Mouse (Mus musculus): ENCODE measurements around the gene Gar1. TPM values are rescaled to one million over a fixed set of nuclear protein-coding genes. Genes with fewer than 3 reads are reported as not detected.

The Gar1 gene
- total RNA-seq (2012; rRNA removed), result 90.7 and 111 TPM in 2 replicates
- total RNA-seq (2014; rRNA removed), result 45.7 and 47.3 TPM in 2 replicates
- 363 and 381 TPM in 2 replicates for polyA plus RNA-seq (2012; ENCODE audit: insufficient read length, low read depth)

DNA sequence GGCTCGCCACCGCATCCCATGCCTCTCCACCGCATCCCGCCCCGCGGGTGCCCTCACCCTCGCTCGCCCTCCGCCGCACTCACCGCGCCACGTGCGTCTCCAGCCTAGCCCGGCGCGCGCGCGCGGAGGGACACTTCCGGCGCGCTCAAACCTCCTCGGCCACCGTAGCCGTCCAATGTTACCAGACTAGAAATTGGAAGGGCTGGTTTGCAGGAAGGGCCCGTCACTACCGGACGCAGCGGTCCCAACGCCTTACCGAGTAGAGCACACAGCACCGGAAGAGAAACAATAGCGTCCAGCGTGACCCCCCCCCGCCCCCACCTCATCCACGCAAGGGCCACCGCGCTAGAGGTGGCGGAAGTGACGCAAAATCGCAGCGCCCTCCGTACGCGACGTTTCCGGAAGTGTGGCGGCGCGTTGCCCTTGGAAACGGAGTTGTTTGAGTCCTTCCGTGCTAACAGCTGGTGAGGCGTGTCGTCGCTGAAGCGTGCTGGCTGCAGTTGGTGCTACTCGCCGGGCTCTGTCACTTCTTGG lies at the start of gene Gar1:
Gene Gar1 (minus strand): TSS at position 362 of the 534 bp plus-strand sequence.
- no peaks in the 10 kb centered on the region for H3K9me3 ChIP-seq (replicated peaks; ENCODE audit: low read length)
- in situ Hi-C loops (cut with MboI; ENCODE audit: low pct_ligation_motif_present, low pct_unique_long_range_greater_than_20kb, low sequenced_read_pairs) (no loop called here), dilution Hi-C loops (cut with MboI; ENCODE audit: extremely low pct_ligation_motif_present, extremely low pct_unique_long_range_greater_than_20kb, low sequenced_read_pairs) (no loop called here)

DNA sequence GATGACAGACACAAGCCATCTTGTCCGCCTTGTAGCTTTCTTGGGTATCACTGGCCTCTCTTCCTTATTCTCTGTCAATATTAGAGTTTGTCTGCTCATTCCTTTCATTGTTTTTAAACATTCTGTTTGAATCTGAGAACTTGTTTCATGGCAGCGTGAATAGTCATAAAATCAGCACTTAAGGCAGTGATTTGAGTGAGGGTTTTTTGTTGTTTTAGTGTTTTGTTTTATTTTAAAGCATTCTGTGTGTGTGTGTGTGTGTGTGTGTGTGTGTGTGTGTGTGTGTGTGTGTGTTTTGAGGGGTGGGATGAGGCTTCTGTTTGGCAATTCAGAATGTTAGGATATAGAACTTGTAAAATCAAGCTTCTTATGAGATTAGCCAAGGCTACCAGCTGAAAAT lies 48.7 kb upstream of the Gar1 start:
- H3K4me2 ChIP-seq (ENCODE audit: insufficient read depth, low read depth, poor library complexity, severe bottlenecking), result peak overlapping the region; percentile 79
- TF ChIP-seq ZKSCAN1 (IDR thresholded peaks at IDR 0.05; ENCODE audit: borderline replicate concordance, low read depth, low read length), result peak; percentile 57; the same call in 1 of the 2 replicates
- no peak for TF ChIP-seq IRF4 (IDR thresholded peaks at IDR 0.05; ENCODE audit: low read depth, low read length)
- no peak for TF ChIP-seq PAX5 (IDR thresholded peaks at IDR 0.05; ENCODE audit: low read length)
- no peak for TF ChIP-seq USF1 (IDR thresholded peaks at IDR 0.05; ENCODE audit: low read depth, low read length)
- TF ChIP-seq KAT2A (IDR thresholded peaks at IDR 0.05; ENCODE audit: insufficient replicate concordance, low read length), result no peak
- no peak for TF ChIP-seq CHD2 (IDR thresholded peaks at IDR 0.05; ENCODE audit: low read length)
- no peaks in the 10 kb centered on the region for H3K9me3 ChIP-seq (replicated peaks; ENCODE audit: low read length)
- peak overlapping the region; percentile 87; the same call in 1 of the 2 replicates for H3K9ac ChIP-seq (ENCODE audit: insufficient read depth, low read depth)
- no peaks in the 10 kb centered on the region for H3K27me3 ChIP-seq (replicated peaks)
- DNase-seq (ENCODE audit: extremely low read depth), result no peak
- no peak overlapping the region for H3K27ac ChIP-seq (ENCODE audit: insufficient read depth, low read depth)
- H3K79me2 ChIP-seq (replicated peaks; ENCODE audit: control insufficient read depth, extremely low read depth, insufficient read depth, poor library complexity, severe bottlenecking), result peaks cover 7% of the 10 kb centered on the region; the same call in 1 of the 2 replicates
- peak overlapping the region in 2 of 3 experiments; percentile 58 to 80 for H3K4me3 ChIP-seq (replicated peaks in 1 of 3; ENCODE audit: low read depth in 2 of 3, low read length in 2 of 3, poor library complexity in 1 of 3)
- in situ Hi-C loops (cut with MboI; ENCODE audit: low pct_ligation_motif_present, low pct_unique_long_range_greater_than_20kb, low sequenced_read_pairs), result no loop called here
- dilution Hi-C loops (cut with MboI; ENCODE audit: extremely low pct_ligation_motif_present, extremely low pct_unique_long_range_greater_than_20kb, low sequenced_read_pairs), result no loop called here
- H3K36me3 ChIP-seq (replicated peaks in 1 of 2; ENCODE audit: control insufficient read depth in 1 of 2, insufficient read depth in 1 of 2, low read length in 1 of 2), result peaks cover 0 to 16% of the 10 kb centered on the region in 2 experiments
- peaks cover 19 to 46% of the 10 kb centered on the region in 2 experiments; a peak in 3 of 4 replicates for H3K4me1 ChIP-seq (ENCODE audit: control insufficient read depth in 1 of 2, insufficient read depth in 2 of 2)

More for the DNA sequence above, at the start of gene Gar1:
- peak within 1 kb of the TSS; percentile 96 for H3K4me2 ChIP-seq (ENCODE audit: insufficient read depth, low read depth, poor library complexity, severe bottlenecking)
- H3K9ac ChIP-seq (ENCODE audit: insufficient read depth, low read depth), result peak within 1 kb of the TSS; percentile 80
- H3K27ac ChIP-seq (ENCODE audit: insufficient read depth, low read depth), result peak within 1 kb of the TSS; percentile 78
- H3K4me1 ChIP-seq (ENCODE audit: control insufficient read depth in 1 of 2, insufficient read depth in 2 of 2), result peaks cover 14 to 37% of the 10 kb centered on the region in 2 experiments
- H3K36me3 ChIP-seq (replicated peaks in 1 of 2; ENCODE audit: control insufficient read depth in 1 of 2, insufficient read depth in 1 of 2, low read length in 1 of 2), result peaks cover 17 to 35% of the 10 kb centered on the region in 2 experiments
- DNase-seq (ENCODE audit: extremely low read depth), result peak; percentile 98
- peak within 1 kb of the TSS; percentile 80 to 99 (median 91) for H3K4me3 ChIP-seq (replicated peaks in 1 of 3; ENCODE audit: low read depth in 2 of 3, low read length in 2 of 3, poor library complexity in 1 of 3)
- TF ChIP-seq RCOR1 (conservative IDR thresholded peaks at IDR 0.05; ENCODE audit: low read depth, low read length) (no peak), USF2 (conservative IDR thresholded peaks at IDR 0.05; ENCODE audit: low read depth, low read length) (no peak), MXI1 (IDR thresholded peaks at IDR 0.05; ENCODE audit: low read depth, low read length) (peak; percentile 100), TBP (conservative IDR thresholded peaks at IDR 0.05; ENCODE audit: low read depth, low read length) (no peak), CTCF (conservative IDR thresholded peaks at IDR 0.05 in 1 of 2, IDR thresholded peaks at IDR 0.05 in 1 of 2; ENCODE audit: low read depth in 2 of 2, low read length in 2 of 2) (no peak), SIN3A (IDR thresholded peaks at IDR 0.05; ENCODE audit: low read length) (peak; percentile 100), MYC (IDR thresholded peaks at IDR 0.05; ENCODE audit: low read depth, low read length) (peak; percentile 97), IRF4 (IDR thresholded peaks at IDR 0.05; ENCODE audit: low read depth, low read length) (no peak), NRF1 (IDR thresholded peaks at IDR 0.05; ENCODE audit: low read depth, low read length) (peak; percentile 76), MEF2A (IDR thresholded peaks at IDR 0.05; ENCODE audit: borderline replicate concordance, low read depth, low read length) (peak; percentile 74; the same call in 1 of the 2 replicates), POLR2A (IDR thresholded peaks at IDR 0.05; ENCODE audit: low read depth, low read length) (peak; percentile 79), ELF1 (IDR thresholded peaks at IDR 0.05; ENCODE audit: low read depth, low read length) (peak; percentile 96), ZNF384 (IDR thresholded peaks at IDR 0.05; ENCODE audit: low read depth, low read length) (no peak), GABPA (IDR thresholded peaks at IDR 0.05; ENCODE audit: insufficient replicate concordance, low read depth, low read length) (peak; percentile 26; the same call in 1 of the 2 replicates), TCF12 (IDR thresholded peaks at IDR 0.05; ENCODE audit: low read depth, low read length) (peak; percentile 71), RAD21 (IDR thresholded peaks at IDR 0.05; ENCODE audit: low read depth, low read length) (no peak), EP300 (IDR thresholded peaks at IDR 0.05; ENCODE audit: low read length) (no peak), POLR2AphosphoS2 (IDR thresholded peaks at IDR 0.05; ENCODE audit: low read depth, low read length) (peak; percentile 58; the same call in 1 of the 2 replicates), CHD1 (IDR thresholded peaks at IDR 0.05; ENCODE audit: low read depth, low read length) (no peak), MAX (IDR thresholded peaks at IDR 0.05; ENCODE audit: low read length) (peak; percentile 96; the same call in 1 of the 2 replicates), E2F4 (IDR thresholded peaks at IDR 0.05; ENCODE audit: insufficient replicate concordance, low read depth, low read length) (no peak), ZKSCAN1 (IDR thresholded peaks at IDR 0.05; ENCODE audit: borderline replicate concordance, low read depth, low read length) (no peak), USF1 (IDR thresholded peaks at IDR 0.05; ENCODE audit: low read depth, low read length) (peak; percentile 18; the same call in 1 of the 2 replicates), PAX5 (IDR thresholded peaks at IDR 0.05; ENCODE audit: low read length) (no peak), ETS1 (conservative IDR thresholded peaks at IDR 0.05; ENCODE audit: low read depth, low read length) (peak; percentile 67), ZC3H11A (IDR thresholded peaks at IDR 0.05; ENCODE audit: low read depth, low read length) (no peak), ZMIZ1 (IDR thresholded peaks at IDR 0.05; ENCODE audit: low read depth, low read length) (no peak), SMC3 (IDR thresholded peaks at IDR 0.05; ENCODE audit: low read depth, low read length) (no peak), UBTF (IDR thresholded peaks at IDR 0.05; ENCODE audit: low read depth, low read length) (no peak), BHLHE40 (IDR thresholded peaks at IDR 0.05; ENCODE audit: low read depth, low read length) (peak; percentile 74), HCFC1 (IDR thresholded peaks at IDR 0.05; ENCODE audit: low read depth, low read length) (peak; percentile 92), MAZ (IDR thresholded peaks at IDR 0.05; ENCODE audit: low read depth, low read length) (no peak), CHD2 (IDR thresholded peaks at IDR 0.05; ENCODE audit: low read length) (peak; percentile 87; the same call in 1 of the 2 replicates), JUND (conservative IDR thresholded peaks at IDR 0.05; ENCODE audit: low read depth, low read length) (no peak), KAT2A (IDR thresholded peaks at IDR 0.05; ENCODE audit: insufficient replicate concordance, low read length) (peak; percentile 89; the same call in 1 of the 2 replicates), NELFE (IDR thresholded peaks at IDR 0.05; ENCODE audit: low read depth, low read length) (peak; percentile 69), MAFK (IDR thresholded peaks at IDR 0.05; ENCODE audit: insufficient replicate concordance, low read length) (no peak), JUN (IDR thresholded peaks at IDR 0.05; ENCODE audit: insufficient read depth, low read depth, low read length) (no peak)
- H3K79me2 ChIP-seq (replicated peaks; ENCODE audit: control insufficient read depth, extremely low read depth, insufficient read depth, poor library complexity, severe bottlenecking), result peaks cover 38% of the 10 kb centered on the region
- peaks cover 3% of the 10 kb centered on the region for H3K27me3 ChIP-seq (replicated peaks)

Measured in CH12.LX (cell line).